Mouse (Mus musculus) macrophage (primary cell): ENCODE data around the gene Mef2b. TPM values are rescaled to one million over a fixed set of nuclear protein-coding genes. Genes with fewer than 3 reads are reported as not detected.

Experiments used
- H3K27ac ChIP-seq: fragments of 350-480 bp; formaldehyde crosslinking; 2 replicates; pipeline ENCODE4 v1.9.0; 2021
- H3K36me3 ChIP-seq: fragments of 350-480 bp; formaldehyde crosslinking; 2 replicates; pipeline ENCODE4 v1.9.0; 2021; ENCODE audit errors: inconsistent target
- H3K4me3 ChIP-seq: fragments of 350-480 bp; formaldehyde crosslinking; 2 replicates; pipeline ENCODE4 v1.9.0; 2021; ENCODE audit errors: inconsistent target
- H3K79me2 ChIP-seq: fragments of 350-480 bp; formaldehyde crosslinking; 2 replicates; pipeline ENCODE4 v1.9.0; 2021; ENCODE audit errors: inconsistent target
- WGBS: methylation state at CpG from one replicate; pipeline ENCODE4 v1.1.7; 2026; ENCODE audit warnings: inconsistent platforms; ENCODE audit not compliant: missing documents; 5-methylcytosine and 5-hydroxymethylcytosine counted together
- polyA plus RNA-seq: library from polyadenylated mRNA; stranded (reverse); fragments of 250-400 nt; gene quantifications from 3 replicates; pipeline ENCODE4 v1.2.4, GENCODE M21; 2018; ENCODE audit warnings: inconsistent platforms

The Mef2b gene
- polyA plus RNA-seq, 1 experiment from 2014 or later, result not detected

DNA sequence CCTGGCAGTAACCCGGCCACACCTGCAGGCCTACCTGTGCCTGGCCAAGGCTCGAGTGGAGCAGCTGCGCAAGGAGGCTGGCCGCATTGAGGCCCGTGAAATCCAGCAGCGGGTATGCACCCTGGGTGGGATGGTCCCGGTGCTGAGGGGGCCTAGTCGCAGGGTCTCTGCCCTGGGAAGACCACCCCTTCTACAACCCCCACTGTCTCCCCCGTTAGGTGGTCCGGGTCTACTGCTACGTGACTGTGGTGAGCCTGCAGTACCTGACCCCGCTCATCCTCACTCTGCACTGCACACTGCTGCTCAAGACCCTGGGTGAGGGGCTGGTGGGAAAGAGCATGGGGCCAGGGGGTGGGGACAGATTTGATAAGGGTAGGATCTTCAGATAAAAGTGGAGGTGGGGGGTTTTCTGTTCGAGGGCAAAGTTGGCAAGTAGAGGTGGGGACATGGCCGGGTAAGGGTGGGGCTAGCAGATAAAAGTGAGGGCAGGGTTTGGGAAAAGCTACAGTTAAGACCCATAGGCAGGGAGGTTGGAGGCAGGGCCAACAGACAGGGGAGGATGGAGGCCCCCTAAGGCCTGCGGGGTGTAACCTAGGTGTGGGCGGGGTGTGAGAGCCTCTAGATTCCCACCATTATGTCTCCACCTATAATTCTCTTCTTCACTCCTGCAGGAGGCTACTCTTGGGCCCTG, 41.8 kb downstream of the Mef2b start:
- H3K27ac ChIP-seq, result no peak overlapping the region
- no peak overlapping the region for H3K4me3 ChIP-seq
- H3K79me2 ChIP-seq, result no peaks in the 10 kb centered on the region
- peaks cover 15% of the 10 kb centered on the region; the same call in 1 of the 2 replicates for H3K36me3 ChIP-seq
- 90% methylated on average over 11 of the region's 16 CpGs for WGBS

DNA sequence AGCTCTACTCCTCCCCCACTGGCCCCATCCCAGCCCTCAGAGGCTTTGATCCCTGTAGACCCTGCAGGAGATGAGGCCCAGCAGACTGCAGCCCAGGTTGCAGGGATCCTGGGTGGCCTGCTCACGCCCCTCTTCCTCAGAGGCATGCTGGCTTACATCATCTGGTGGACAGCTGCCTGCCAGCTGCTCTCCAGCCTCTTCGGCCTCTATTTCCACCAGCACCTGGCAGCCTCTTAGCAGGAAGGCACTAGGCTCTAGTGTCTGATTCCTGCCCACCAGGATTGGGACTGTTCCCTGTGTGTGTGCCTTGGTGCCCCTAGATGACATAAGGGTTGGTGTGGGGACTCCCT, 42.4 kb downstream of the Mef2b start:
- H3K79me2 ChIP-seq, result no peaks in the 10 kb centered on the region
- H3K36me3 ChIP-seq, result peaks cover 15% of the 10 kb centered on the region; the same call in 1 of the 2 replicates
- no peak overlapping the region for H3K27ac ChIP-seq
- H3K4me3 ChIP-seq, result no peak overlapping the region
- 100% methylated on average over 2 of the region's 2 CpGs for WGBS

DNA sequence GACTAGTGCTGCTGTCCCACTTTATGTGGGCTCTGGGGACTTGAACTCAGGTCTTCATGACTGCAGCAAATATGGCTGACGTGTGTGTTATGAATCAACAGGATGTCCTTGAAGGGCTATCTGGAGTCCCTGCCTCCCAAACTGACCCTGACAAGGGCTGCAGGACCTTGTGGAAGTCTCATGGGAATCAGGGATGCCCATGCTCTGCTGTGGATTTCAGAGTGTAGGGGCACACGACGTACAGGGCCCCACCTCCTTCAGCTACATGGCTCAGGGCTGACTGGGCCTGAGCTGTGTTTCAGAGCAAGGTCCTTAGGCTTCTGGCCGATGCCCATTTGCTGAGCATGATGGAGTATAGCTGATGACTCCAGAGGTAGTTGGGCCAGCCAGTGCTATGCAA, 43.7 kb downstream of the Mef2b start:
- H3K4me3 ChIP-seq, result no peak overlapping the region
- 94% methylated on average over 4 of the region's 4 CpGs for WGBS
- H3K36me3 ChIP-seq, result peaks cover 10% of the 10 kb centered on the region; the same call in 1 of the 2 replicates
- no peak overlapping the region for H3K27ac ChIP-seq
- no peaks in the 10 kb centered on the region for H3K79me2 ChIP-seq

DNA sequence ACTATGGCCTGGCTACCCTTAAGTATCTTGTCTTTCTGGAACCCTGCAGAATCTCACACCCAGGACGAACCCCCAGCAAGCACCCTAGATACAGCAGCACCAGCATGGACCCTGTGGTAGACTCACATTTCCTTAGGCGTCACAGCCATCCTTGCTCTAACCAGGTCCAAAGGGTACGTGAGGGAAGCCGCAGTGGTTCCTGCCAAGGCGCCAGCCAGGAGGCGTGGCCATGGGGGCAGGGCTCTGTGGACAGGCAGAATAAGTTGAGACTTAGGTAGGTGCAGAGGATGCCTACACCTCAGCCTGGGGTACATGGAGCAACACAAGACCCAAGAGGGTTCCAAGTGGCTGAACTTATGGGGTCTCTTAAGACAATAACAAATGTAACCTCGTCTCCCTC, 49.2 kb downstream of the Mef2b start:
- H3K79me2 ChIP-seq, result no peaks in the 10 kb centered on the region
- WGBS, result 88% methylated on average over 7 of the region's 7 CpGs
- H3K27ac ChIP-seq, result no peak overlapping the region
- H3K36me3 ChIP-seq, result no peaks in the 10 kb centered on the region
- no peak overlapping the region for H3K4me3 ChIP-seq

DNA sequence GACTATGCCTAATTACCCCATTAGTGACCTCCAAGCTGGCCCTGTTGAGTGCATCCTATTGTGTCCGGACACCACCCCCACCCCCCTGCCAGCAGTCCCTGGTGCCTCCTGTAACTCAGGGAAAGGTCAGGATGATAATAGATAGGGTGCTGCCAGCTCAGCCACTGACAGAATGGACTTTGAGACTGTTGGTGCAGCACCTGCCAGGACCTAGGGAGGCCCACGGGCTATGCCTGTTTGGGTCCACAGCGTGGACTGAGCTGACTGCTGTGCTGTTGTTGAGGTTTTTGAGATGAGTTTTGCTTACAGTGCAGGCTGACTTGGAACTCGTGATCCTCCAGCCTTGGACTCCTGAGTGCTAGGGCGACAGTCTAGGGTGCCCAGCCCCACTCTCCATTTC, 53.7 kb downstream of the Mef2b start:
- Histone ChIP-seq H3K79me2 (no peaks in the 10 kb centered on the region), H3K27ac (no peak overlapping the region), H3K36me3 (no peaks in the 10 kb centered on the region), H3K4me3 (no peak overlapping the region)
- 94% methylated on average over 5 of the region's 5 CpGs for whole genome bisulfite sequencing

DNA sequence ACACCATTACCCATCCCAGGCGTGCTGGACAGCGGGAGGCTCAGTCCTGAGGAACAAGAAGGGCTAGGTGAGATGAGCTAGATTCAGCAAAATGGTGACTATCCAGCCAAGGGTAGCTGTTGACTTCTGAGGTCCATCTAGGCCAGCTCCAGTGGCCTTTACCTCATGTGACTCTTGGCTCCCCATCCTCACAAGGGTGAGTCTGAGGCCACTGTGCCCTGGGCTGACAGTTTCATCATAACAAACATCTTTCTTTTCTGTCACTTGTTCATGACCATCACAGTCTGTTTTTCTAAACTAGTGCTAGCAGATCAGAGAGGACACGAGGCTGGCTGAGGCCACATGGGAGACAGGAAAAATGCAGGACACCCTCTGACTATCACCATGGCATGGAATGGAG, 54.7 kb downstream of the Mef2b start:
- Histone ChIP-seq H3K27ac (no peak overlapping the region), H3K4me3 (no peak overlapping the region), H3K79me2 (no peaks in the 10 kb centered on the region), H3K36me3 (no peaks in the 10 kb centered on the region)
- WGBS, result 96% methylated on average over 3 of the region's 3 CpGs

DNA sequence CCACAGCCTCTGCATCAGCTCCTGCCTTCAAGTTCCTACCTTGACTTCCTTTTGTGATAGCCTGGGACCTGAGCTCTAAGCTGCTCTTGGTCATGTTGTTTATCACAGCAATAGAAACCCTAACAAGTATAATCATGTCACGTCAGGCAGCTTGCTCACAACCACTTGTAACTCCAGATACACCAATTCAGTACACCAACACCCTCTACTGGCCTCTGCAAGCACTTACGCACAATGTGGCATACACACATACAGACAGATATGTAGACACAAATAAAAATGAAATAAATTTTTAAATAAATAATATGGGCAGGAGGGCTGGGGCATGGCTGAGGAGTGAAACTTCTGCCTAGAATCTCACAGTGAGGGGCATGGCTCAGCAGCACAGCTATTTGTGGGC, 56.3 kb downstream of the Mef2b start:
- H3K27ac ChIP-seq, result no peak overlapping the region
- no peak overlapping the region for H3K4me3 ChIP-seq
- H3K36me3 ChIP-seq, result no peaks in the 10 kb centered on the region
- H3K79me2 ChIP-seq, result no peaks in the 10 kb centered on the region
- 94% methylated on average over 2 of the region's 2 CpGs for WGBS

DNA sequence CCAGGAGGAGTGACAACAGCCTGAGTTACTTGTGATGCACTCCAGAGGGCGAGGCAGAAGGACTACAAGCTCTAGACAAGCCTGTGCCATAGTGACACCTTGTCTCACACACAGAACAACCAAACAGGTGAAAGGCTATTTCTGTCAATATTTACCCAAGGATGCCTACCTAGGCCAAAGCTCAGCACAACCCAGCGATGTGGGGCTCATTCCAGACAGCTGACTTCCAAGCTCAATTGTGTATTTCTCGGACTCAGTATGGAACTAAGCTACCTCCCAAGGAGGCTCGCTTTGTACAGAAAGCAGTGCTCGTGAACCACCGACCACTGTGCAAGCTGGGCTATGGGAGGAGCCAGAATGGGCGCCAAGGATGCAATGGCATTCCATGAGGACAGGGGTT, 58.1 kb downstream of the Mef2b start:
- Histone ChIP-seq H3K36me3 (no peaks in the 10 kb centered on the region), H3K79me2 (no peaks in the 10 kb centered on the region), H3K4me3 (no peak overlapping the region), H3K27ac (no peak overlapping the region)
- 96% methylated on average over 7 of the region's 7 CpGs for WGBS

DNA sequence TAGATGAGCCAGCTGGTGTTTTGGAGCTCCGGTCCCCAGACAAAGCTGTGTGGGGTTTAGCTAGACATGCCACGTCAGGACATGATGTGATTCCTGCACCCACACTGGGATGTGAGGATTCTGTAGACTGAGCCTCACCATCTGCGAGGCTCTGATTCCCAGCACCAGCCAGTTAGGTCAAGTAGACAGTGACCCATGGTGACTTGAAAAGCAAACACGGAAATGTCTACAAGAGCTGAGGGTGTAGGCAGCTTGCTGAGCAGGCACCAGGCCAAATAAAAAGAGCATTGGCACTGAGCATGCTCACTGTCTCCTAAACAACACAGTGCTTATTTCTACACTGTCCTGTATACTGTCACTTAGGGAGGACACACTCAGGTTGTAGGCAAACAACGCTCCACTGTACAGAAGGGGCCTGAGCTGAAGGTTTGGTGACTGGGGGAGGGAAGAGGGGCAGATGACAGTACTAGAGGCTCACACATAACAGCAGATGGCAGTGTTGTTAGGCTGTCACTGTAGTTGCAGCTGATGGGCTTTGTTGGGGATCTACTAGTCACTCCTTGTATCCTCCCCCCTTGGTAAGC, 60.7 kb downstream of the Mef2b start:
- H3K27ac ChIP-seq, result no peak overlapping the region
- H3K4me3 ChIP-seq, result no peak overlapping the region
- 87% methylated on average over 5 of the region's 5 CpGs for WGBS
- H3K36me3 ChIP-seq, result no peaks in the 10 kb centered on the region
- no peaks in the 10 kb centered on the region for H3K79me2 ChIP-seq

DNA sequence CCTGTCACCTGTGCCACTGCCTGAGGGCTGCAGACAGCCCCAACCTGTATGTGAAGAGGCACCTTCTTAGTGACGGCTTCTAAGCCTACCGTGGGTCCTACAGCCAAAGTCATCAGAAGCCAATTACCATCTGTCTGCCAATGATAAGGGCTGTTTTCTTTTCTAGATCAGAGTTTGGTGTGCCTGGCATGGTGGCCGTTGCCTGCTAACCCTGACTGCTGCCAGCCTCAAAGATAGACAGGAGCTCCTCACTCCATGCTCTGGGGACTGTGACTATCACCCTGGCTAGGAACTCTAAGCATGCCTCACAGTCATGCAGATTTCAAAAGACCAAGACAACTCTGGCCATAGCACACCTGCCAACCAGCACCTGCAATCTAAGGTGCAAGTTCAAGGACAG, 61.9 kb downstream of the Mef2b start:
- no peaks in the 10 kb centered on the region for H3K36me3 ChIP-seq
- 86% methylated on average over 3 of the region's 3 CpGs for whole genome bisulfite sequencing
- H3K79me2 ChIP-seq, result no peaks in the 10 kb centered on the region
- no peak overlapping the region for H3K27ac ChIP-seq
- no peak overlapping the region for H3K4me3 ChIP-seq

DNA sequence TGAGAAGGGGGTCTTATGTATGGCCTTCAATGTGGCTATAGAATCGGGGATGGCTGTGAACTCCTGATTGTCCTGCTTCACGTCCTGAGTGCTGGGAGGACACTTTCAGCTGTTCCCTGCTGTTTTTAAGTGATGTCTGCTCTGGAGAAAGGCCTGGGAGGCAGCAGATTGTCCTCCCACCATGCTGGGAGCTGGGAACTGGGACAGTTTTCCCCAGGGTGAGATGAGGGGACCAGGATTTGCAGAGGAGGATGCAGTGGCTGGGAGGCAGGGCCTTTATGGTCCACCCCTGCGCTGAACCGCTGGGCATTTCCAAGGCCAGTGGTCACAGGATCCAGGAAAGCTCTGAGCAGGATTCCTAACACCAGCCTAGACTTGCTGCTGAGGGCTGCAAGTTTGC, 63.6 kb downstream of the Mef2b start:
- no peak overlapping the region for H3K27ac ChIP-seq
- 93% methylated on average over 4 of the region's 4 CpGs for WGBS

DNA sequence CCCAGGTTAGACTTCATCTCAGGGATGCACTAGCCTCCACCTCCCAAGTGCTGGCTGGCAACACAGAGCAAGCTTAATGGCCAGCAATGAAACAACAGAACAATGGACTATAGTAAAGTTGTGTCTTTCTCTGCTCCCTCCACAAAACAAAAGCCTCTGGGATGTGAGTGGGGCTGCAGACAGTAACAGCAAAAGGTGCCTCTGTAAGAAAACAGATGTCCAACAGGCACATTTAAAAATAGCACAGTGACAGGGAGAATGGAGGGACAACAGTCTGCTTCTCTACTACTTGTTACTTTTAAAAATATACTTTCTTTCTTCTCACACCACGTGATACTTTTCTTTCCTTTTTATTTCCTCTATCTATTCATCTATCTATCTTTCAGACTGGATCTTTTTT, 65.2 kb downstream of the Mef2b start:
- no peak overlapping the region for H3K4me3 ChIP-seq
- no peak overlapping the region for H3K27ac ChIP-seq
- no peaks in the 10 kb centered on the region for H3K79me2 ChIP-seq
- 83% methylated on average over 1 of the region's 1 CpGs for WGBS
- no peaks in the 10 kb centered on the region for H3K36me3 ChIP-seq

More for the DNA sequence above, 63.6 kb downstream of the Mef2b start:
- no peaks in the 10 kb centered on the region for H3K79me2 ChIP-seq
- no peaks in the 10 kb centered on the region for H3K36me3 ChIP-seq
- H3K4me3 ChIP-seq, result no peak overlapping the region

DNA sequence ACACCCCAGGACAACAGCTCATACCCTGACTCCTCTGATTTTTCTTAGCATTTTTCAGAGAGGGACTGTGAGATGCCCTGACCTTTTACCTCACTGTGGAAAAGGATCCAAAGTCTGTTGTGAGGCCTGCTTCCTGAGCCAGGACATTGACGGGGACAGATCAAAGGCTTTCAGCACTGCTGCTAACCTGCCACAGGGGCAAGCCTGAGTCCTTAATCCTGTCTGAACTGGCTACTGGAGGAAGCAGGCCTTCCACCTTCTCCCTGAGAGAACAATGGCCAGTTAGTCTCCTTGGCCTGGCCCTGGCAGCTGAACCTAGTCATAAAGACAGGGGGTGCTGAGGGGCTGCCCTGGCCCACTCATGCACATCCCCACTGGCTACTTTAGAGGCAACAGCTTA, 68.6 kb downstream of the Mef2b start:
- 91% methylated on average over 1 of the region's 1 CpGs for WGBS
- H3K79me2 ChIP-seq, result no peaks in the 10 kb centered on the region

DNA sequence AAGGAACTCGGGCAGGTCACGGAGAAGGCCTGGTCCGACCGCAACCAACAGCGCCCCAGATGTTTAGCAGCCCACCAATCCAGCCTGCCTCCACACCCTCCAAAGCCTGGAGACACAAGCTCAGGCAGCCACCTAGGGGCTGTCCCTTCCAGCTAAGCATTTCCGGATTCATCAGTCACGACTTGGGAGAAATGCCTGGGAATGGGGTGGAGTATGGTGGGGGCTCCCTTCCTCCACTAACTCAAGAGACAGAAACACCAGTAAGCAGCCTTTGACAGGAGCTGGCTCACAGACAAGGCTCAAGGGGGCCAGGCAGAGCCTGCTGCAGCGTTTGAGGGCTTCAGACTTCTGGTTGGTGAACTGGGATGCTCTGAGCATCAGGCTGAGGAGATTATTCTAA, 71.0 kb downstream of the Mef2b start:
- Histone ChIP-seq H3K27ac (no peak overlapping the region), H3K36me3 (no peaks in the 10 kb centered on the region)
- 88% methylated on average over 7 of the region's 8 CpGs for WGBS

More for the DNA sequence above, 68.6 kb downstream of the Mef2b start:
- Histone ChIP-seq H3K4me3 (no peak overlapping the region), H3K27ac (no peak overlapping the region), H3K36me3 (no peaks in the 10 kb centered on the region)

DNA sequence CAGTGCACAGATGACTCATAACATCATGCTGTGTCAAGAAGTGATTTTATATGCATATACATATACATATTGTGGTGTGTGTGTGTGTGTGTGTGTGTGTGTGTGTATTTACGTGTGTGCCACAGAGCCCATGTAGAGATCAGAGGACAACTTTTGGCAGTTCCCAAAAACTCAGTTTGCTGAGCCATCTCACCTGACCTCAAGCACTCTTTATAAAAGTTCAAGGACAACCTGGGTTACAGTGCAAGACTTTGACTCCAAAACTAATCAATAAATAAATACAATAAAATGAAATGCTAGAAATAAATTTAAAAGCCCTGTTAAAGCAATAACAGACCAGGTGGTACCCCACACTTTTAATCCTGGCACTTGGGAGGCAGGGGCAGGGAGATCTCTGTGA, 71.8 kb downstream of the Mef2b start:
- no peaks in the 10 kb centered on the region for H3K79me2 ChIP-seq
- H3K4me3 ChIP-seq, result peak overlapping the region; percentile 39
- WGBS, result 90% methylated on average over 1 of the region's 1 CpGs
- no peaks in the 10 kb centered on the region for H3K36me3 ChIP-seq
- no peak overlapping the region for H3K27ac ChIP-seq

More for the DNA sequence above, 71.0 kb downstream of the Mef2b start:
- Histone ChIP-seq H3K4me3 (no peak overlapping the region), H3K79me2 (no peaks in the 10 kb centered on the region)

DNA sequence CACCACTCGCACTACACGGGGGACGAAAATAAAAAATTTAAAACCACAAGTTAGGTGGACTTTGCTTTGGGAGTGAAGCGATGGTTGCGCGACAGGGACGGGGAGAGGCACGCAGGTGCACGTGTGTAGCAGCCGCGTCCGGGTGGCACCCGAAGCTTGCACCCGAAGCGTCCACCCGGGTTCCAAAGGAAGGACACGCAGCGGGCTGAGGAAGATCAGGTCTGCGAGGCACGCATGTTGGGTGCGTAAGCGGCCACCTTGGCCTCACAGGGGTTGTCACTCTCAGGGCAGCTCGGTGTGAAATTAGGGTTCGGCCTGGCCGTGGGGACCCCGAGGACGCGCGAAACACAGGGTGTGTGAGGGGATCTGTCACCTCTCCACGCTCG, 72.2 kb downstream of the Mef2b start:
- under 1% methylated on average over 31 of the region's 31 CpGs for WGBS
- no peak overlapping the region for H3K27ac ChIP-seq
- H3K36me3 ChIP-seq, result no peaks in the 10 kb centered on the region
- peak overlapping the region; percentile 39 for H3K4me3 ChIP-seq
- no peaks in the 10 kb centered on the region for H3K79me2 ChIP-seq
